Mouse (Mus musculus): ENCODE measurements around the gene Abcb6.

- TF ChIP-seq CTCF (IDR thresholded peaks at IDR 0.05; ENCODE audit: control insufficient read depth, insufficient read depth, insufficient read length) (no peak), MAX (IDR thresholded peaks at IDR 0.05) (no peak), MYOD1 (IDR thresholded peaks at IDR 0.05; ENCODE audit: control insufficient read depth, insufficient read length, low read depth) (no peak), USF1 (IDR thresholded peaks at IDR 0.05; ENCODE audit: low read depth) (no peak), MYOG (IDR thresholded peaks at IDR 0.05; ENCODE audit: control insufficient read depth, extremely low read depth, insufficient read length) (no peak), FOSL1 (IDR thresholded peaks at IDR 0.05; ENCODE audit: insufficient read depth, low read length, poor library complexity, severe bottlenecking) (no peak), CEBPB (IDR thresholded peaks at IDR 0.05; ENCODE audit: low read depth) (no peak)
These were observed 7.8 kb upstream of the Abcb6 start for GRCm38 (mm10) chr1:75187914-75188483.
